Mouse (Mus musculus): ENCODE measurements around the gene Caps2.

- no peak for TF ChIP-seq POLR2A (IDR thresholded peaks at IDR 0.05; ENCODE audit: insufficient read depth, low read depth, low read length)
- TF ChIP-seq CTCF (IDR thresholded peaks at IDR 0.05; ENCODE audit: insufficient read depth, low read depth, low read length), result no peak
Observed at GRCm38 (mm10) chr10:112138050-112138870, 25.2 kb upstream of the Caps2 start.

Measured in olfactory bulb, adult 2 months (tissue).